Mouse (Mus musculus) lung, adult 2 months (tissue): ENCODE results near the gene Khk. TPM values are rescaled to one million over a fixed set of nuclear protein-coding genes. Genes with fewer than 3 reads are reported as not detected.
A peak's percentile ranks its signal among the peaks of the same experiment; 100 is the strongest.

ENCODE experiments used
- DNase-seq: peaks from one replicate; pipeline ENCODE4 v3.0.0; 2022
- H3K4me1 ChIP-seq: fragments of 200-500 bp; 2 replicates; pipeline ENCODE4 v1.6.1; 2011; ENCODE audit warnings: low read length; ENCODE audit not compliant: control insufficient read depth, insufficient read depth
- H3K4me3 ChIP-seq: fragments of 200-500 bp; replicated peaks from 2 replicates; pipeline ENCODE3; 2011; ENCODE audit warnings: low read depth, mild to moderate bottlenecking, control low read depth, low read length; ENCODE audit errors: extremely low read depth
- CTCF ChIP-seq: fragments of 200-500 bp; IDR thresholded peaks from 2 replicates; pipeline ENCODE4 v1.5.1; 2011; ENCODE audit warnings: mild to moderate bottlenecking, low read length, control low read depth; ENCODE audit not compliant: insufficient read depth
- POLR2A ChIP-seq: fragments of 200-500 bp; IDR thresholded peaks from 2 replicates; pipeline ENCODE4 v1.6.1; 2011; ENCODE audit warnings: low read depth, mild to moderate bottlenecking, control low read depth, low read length, borderline replicate concordance; ENCODE audit errors: extremely low read depth
- WGBS: fragments of 180-500 bp; shearing (Covaris S2); methylation state at CpG from one replicate; pipeline ENCODE4 v1.1.7; 2018; 5-methylcytosine and 5-hydroxymethylcytosine counted together
- polyA plus RNA-seq: library from polyadenylated mRNA; depleted of rRNA; stranded (reverse); fragments of >200 nt; gene quantifications from 2 replicates; pipeline ENCODE4 v1.2.3, GENCODE M21; 2012; rRNA removed

Khk gene
- polyA plus RNA-seq, 1 experiment: 46.6 TPM

GRCm38 (mm10) chr5:30959966-30960501, 38.8 kb downstream of the Khk start, which contains the start of gene Preb:
TSS of gene Preb (minus strand) at chr5:30960361.
- peak within 1 kb of the TSS; percentile 96 for H3K4me3 ChIP-seq
- whole genome bisulfite sequencing: under 1% methylated on average over 56 of the region's 56 CpGs
- peak; percentile 98 for DNase-seq
- H3K4me1 ChIP-seq: peaks cover 19% of the 10 kb centered on the region
- TF ChIP-seq POLR2A (peak; percentile 84), CTCF (no peak)

GRCm38 (mm10) chr5:30960814-30961213, 39.6 kb downstream of the Khk start:
- H3K4me3 ChIP-seq: no peak overlapping the region
- H3K4me1 ChIP-seq: peaks cover 19% of the 10 kb centered on the region
- TF ChIP-seq CTCF (no peak), POLR2A (no peak)
- no peak for DNase-seq
- WGBS: 87% methylated on average over 2 of the region's 2 CpGs

DNA sequence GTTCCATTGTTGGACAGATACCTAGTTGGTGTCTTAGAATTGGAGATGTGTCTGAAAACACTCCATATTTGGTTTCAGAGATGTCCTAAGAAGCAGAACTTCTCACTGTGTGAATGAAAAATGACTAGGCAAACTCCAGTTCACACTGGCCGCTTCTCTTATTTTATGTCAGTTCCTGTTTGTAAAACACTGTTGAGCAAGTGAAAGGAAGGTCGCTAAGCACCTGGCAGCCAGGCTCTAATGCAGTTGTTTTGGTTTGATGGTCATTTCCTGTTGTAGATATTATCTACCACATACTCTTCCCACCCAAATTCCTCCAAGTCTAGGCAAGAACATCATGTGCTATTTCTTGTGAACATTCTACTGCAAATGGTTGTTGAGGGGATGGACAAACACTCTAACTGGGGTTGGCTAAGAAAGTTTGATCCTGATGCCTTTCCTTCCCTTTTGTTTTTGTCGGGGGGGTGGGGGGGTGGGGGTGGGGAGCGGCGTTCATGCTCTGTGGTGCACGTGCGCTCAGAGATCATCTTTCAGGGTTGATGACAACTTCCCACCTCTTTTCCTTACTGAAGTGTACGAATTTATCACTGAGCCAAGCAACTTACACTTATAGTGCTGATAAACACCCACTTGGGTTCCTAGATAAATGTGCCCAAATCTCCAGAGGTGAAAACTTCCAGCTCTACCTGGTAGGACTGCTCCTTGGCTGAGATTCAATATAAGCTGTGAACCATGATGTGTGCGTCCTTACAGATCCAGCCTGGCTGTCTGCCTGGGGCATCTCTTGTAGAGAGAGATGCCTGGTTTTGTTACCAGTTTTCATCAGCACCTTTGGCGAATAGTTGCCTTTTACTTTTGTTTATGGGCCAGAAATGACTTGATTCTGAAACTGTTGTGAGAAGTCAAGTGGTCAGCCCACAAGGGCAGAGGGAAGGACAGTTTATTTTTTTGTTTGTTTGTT, 40.6 kb downstream of the Khk start:
- TF ChIP-seq CTCF (no peak), POLR2A (no peak)
- H3K4me3 ChIP-seq: no peak overlapping the region
- 36% methylated on average over 10 of the region's 10 CpGs for WGBS
- peaks cover 19% of the 10 kb centered on the region for H3K4me1 ChIP-seq
- DNase-seq: no peak

DNA sequence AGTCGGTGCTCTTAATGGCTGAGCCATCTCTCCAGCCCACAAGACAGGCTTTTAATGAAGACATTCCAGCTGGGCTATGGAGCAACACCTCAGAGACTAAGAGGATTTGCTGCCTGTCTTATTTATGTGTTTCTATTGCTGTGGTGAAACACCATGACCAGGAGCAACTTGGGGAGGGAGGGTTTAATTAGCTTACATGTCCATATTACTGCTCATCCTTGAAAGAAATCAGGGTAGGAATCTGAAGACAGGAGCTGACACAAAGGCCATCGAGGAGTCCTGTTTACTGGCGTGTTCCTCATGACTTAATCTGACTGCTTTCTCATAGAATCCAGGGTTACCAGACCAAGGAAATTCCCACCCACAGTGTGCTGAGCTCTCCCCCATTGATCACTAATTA, 42.7 kb downstream of the Khk start:
- no peak for DNase-seq
- no peak for TF ChIP-seq CTCF
- no peak for TF ChIP-seq POLR2A
- 82% methylated on average over 3 of the region's 3 CpGs for WGBS
- H3K4me3 ChIP-seq: no peak overlapping the region
- H3K4me1 ChIP-seq: peaks cover 17% of the 10 kb centered on the region

DNA sequence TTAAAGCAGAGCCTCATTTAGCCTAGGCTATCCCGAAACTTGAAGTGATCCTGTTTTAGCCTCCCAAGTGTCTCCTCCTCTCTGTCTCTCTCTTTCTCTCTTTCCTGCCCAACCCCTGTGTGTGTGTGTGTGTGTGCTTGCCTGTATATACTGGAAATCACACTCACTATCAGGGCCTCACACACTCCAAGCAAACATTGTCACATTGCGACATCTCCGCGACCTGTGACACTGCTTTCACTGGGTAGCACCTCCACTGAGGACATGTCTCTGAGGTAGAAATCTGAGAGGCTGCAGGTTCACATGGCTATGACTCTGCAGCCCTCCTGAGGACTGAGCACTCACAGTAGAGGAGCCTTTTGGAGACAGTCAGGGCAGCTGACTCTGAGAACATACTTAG, 45.0 kb downstream of the Khk start:
- Histone ChIP-seq H3K4me1 (peaks cover 9% of the 10 kb centered on the region), H3K4me3 (no peak overlapping the region)
- TF ChIP-seq CTCF (no peak), POLR2A (no peak)
- WGBS: 83% methylated on average over 4 of the region's 4 CpGs
- DNase-seq: no peak

GRCm38 (mm10) chr5:30968416-30968815, 47.2 kb downstream of the Khk start, which contains the start of gene Tcf23:
TSS of gene Tcf23 (plus strand) at chr5:30968662.
- DNase-seq: no peak

DNA sequence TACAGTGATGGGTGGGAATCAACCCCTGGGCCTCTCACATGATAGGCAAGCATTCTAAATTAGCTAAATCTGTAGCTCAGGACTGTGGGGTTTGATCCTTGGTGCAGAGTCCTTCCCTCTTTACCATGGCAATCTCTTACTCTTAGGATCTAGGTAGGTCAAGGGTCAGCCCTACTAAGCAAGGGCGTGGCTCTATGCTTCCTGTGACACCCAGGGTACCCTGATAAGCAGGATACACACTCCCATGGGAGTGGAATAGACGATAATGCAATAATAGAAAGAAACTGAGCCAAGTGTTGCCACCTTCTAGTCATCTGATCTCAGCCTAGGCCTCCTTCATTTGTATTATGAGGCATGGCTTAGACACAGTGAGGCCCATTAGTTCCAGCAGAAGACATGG, 48.2 kb downstream of the Khk start:
- 42% methylated on average over 2 of the region's 2 CpGs for WGBS
- H3K4me3 ChIP-seq: no peak overlapping the region
- DNase-seq: no peak
- peaks cover 5% of the 10 kb centered on the region for H3K4me1 ChIP-seq
- TF ChIP-seq CTCF (no peak), POLR2A (no peak)

More at GRCm38 (mm10) chr5:30968416-30968815, 47.2 kb downstream of the Khk start, which contains the start of gene Tcf23:
- WGBS: 48% methylated on average over 8 of the region's 8 CpGs
- TF ChIP-seq CTCF: no peak
- TF ChIP-seq POLR2A: no peak
- Histone ChIP-seq H3K4me3 (no peak within 1 kb of the TSS), H3K4me1 (peaks cover 5% of the 10 kb centered on the region)

- Histone ChIP-seq H3K4me1 (no peaks in the 10 kb centered on the region; the same call in 1 of the 2 replicates), H3K4me3 (no peak overlapping the region)
- TF ChIP-seq POLR2A (no peak), CTCF (no peak)
- WGBS: 56% methylated on average over 9 of the region's 9 CpGs
- DNase-seq: no peak
Observed at GRCm38 (mm10) chr5:30974870-30975656, 53.8 kb downstream of the Khk start.

Other genes with a start within 250 kb of the Khk start
- 5.6 and 7.9 TPM in 2 replicates for gene Dpysl5, start 209.9 kb upstream of the Khk start, polyA plus RNA-seq
- gene Mapre3, start 106.8 kb upstream of the Khk start, polyA plus RNA-seq: 66.2 and 81.8 TPM in 2 replicates
- 85.7 and 86.6 TPM in 2 replicates for gene Tmem214, start 53.4 kb upstream of the Khk start, polyA plus RNA-seq
- gene Agbl5, start 32.7 kb upstream of the Khk start, polyA plus RNA-seq: 19.2 and 20.8 TPM in 2 replicates
- gene Ost4, start 13.6 kb upstream of the Khk start, polyA plus RNA-seq: 218 and 230 TPM in 2 replicates
- gene Emilin1, start 8.0 kb upstream of the Khk start, polyA plus RNA-seq: 89.9 and 107 TPM in 2 replicates
- gene Cgref1, start 24.2 kb downstream of the Khk start, polyA plus RNA-seq: 2.7 and 5.7 TPM in 2 replicates
- 196 and 253 TPM in 2 replicates for gene Preb, start 38.9 kb downstream of the Khk start, polyA plus RNA-seq
- 0.95 and 1.2 TPM in 2 replicates for gene Tcf23, start 47.2 kb downstream of the Khk start, polyA plus RNA-seq
- gene Atraid, start 126.9 kb downstream of the Khk start, polyA plus RNA-seq: 113 and 122 TPM in 2 replicates
- gene Slc5a6, start 127.5 kb downstream of the Khk start, polyA plus RNA-seq: 16.3 and 19.1 TPM in 2 replicates
- gene Cad, start 133.3 kb downstream of the Khk start, polyA plus RNA-seq: 27.6 and 28.6 TPM in 2 replicates
- not detected in 2 replicates for gene Dnajc5g, start 184.9 kb downstream of the Khk start, polyA plus RNA-seq
- gene Slc30a3, start 186.8 kb downstream of the Khk start, polyA plus RNA-seq: 0.10 TPM in 1 of 2 replicates, not detected in the other
- 3.8 and 14.9 TPM in 2 replicates for gene Trim54, start 195.3 kb downstream of the Khk start, polyA plus RNA-seq
- not detected in 2 replicates for gene Ucn, start 217.4 kb downstream of the Khk start, polyA plus RNA-seq
- gene Mpv17, start 232.8 kb downstream of the Khk start, polyA plus RNA-seq: 86.4 and 93.4 TPM in 2 replicates